Mouse (Mus musculus): ENCODE measurements around the gene Adgrg3. TPM values are rescaled to one million over a fixed set of nuclear protein-coding genes. Genes with fewer than 3 reads are reported as not detected.

Adgrg3 gene
- polyA plus RNA-seq, 1 experiment from 2014 or later = 2.7 TPM

DNA sequence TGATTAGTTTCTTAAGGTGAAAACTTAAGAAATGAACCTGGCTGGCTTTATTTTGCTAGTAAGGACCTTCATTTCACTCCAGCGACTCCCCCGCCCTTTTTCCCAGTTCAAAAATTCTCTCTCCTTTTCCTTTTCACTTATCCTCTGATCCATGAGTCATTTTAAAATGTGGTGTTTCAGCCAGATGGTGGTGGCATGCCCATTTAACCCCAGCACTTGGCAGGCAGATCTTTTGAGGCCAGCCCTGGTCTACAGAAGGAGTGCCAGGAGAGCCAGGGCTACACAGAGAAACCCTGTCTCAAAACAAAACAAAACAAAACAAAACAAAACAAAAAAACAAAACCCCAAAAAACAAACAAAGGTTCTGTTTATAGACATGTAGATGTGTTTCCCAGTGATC, 47.0 kb downstream of the Adgrg3 start:
- no peak overlapping the region for H3K27ac ChIP-seq (replicated peaks; ENCODE audit: low read depth, low read length)
- no peak overlapping the region for H3K9ac ChIP-seq (ENCODE audit: low read length)
- no peak overlapping the region for H3K4me2 ChIP-seq (ENCODE audit: low read depth, severe bottlenecking)
- H3K27me3 ChIP-seq (ENCODE audit: control insufficient read depth, insufficient read depth, low read length) = no peaks in the 10 kb centered on the region
- ATAC-seq (ENCODE audit: insufficient number of reproducible peaks, low FRiP score, low TSS enrichment, low read depth) (no peak), DNase-seq (ENCODE audit: low spot score) (no peak)
- no peaks in the 10 kb centered on the region for H3K9me3 ChIP-seq (ENCODE audit: control insufficient read depth, low read length)
- H3K4me1 ChIP-seq (ENCODE audit: control insufficient read depth, insufficient read depth, low read length) = no peaks in the 10 kb centered on the region
- whole genome bisulfite sequencing = 89% methylated on average over 2 of the region's 2 CpGs
- no peak overlapping the region for H3K4me3 ChIP-seq (ENCODE audit: low read depth, low read length)
- H3K36me3 ChIP-seq (ENCODE audit: control insufficient read depth, insufficient read depth, low read length) = no peaks in the 10 kb centered on the region

DNA sequence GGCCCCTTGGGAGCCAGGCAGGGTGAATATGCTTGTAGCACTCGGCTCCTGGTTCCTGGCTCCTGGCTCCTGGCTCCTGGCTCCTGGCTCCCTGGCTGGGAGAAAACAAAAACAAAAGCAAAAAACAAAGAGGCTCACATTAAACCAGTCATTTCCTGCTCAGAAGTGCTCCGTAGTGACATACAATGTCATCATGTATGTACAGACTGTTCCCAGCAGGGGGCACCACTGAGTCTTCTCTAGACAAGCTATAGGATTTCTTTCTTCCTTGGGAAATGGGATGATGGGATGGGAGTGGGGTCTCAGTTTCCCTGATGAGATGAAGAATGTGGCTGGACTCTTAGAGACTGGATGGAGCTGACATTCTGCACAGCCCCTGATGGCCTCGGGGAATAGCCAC, 50.1 kb downstream of the Adgrg3 start:
- Histone ChIP-seq H3K9me3 (ENCODE audit: control insufficient read depth, low read length) (no peaks in the 10 kb centered on the region), H3K4me1 (ENCODE audit: control insufficient read depth, insufficient read depth, low read length) (no peaks in the 10 kb centered on the region), H3K9ac (ENCODE audit: low read length) (no peak overlapping the region), H3K4me3 (ENCODE audit: low read depth, low read length) (no peak overlapping the region), H3K27me3 (ENCODE audit: control insufficient read depth, insufficient read depth, low read length) (no peaks in the 10 kb centered on the region), H3K36me3 (ENCODE audit: control insufficient read depth, insufficient read depth, low read length) (no peaks in the 10 kb centered on the region), H3K27ac (replicated peaks; ENCODE audit: low read depth, low read length) (no peak overlapping the region), H3K4me2 (ENCODE audit: low read depth, severe bottlenecking) (no peak overlapping the region)
- WGBS = 54% methylated on average over 3 of the region's 3 CpGs
- no peak for ATAC-seq (ENCODE audit: insufficient number of reproducible peaks, low FRiP score, low TSS enrichment, low read depth)
- peak; percentile 64 for DNase-seq (ENCODE audit: low spot score)

DNA sequence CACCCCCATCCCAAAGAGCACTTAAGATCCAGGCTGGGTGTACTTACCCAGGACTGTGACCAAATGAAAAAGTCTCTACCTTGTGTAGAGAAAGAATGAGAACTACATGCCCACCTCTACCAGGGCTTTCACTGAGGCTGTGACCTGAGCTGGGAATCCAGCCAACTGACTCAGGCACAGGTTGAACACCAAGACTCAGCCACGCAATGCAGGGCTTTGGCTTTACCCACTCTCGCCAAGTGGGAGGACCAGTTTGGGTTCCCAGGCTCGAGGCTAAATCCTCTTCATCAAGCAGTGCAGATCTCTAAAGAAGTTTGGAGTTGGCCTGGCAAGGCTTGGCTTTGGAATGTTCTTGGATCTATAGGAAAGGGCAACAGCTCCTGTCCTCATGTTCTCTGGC, 58.0 kb downstream of the Adgrg3 start:
- Histone ChIP-seq H3K4me1 (ENCODE audit: control insufficient read depth, insufficient read depth, low read length) (no peaks in the 10 kb centered on the region), H3K4me2 (ENCODE audit: low read depth, severe bottlenecking) (no peak overlapping the region), H3K36me3 (ENCODE audit: control insufficient read depth, insufficient read depth, low read length) (no peaks in the 10 kb centered on the region), H3K9me3 (ENCODE audit: control insufficient read depth, low read length) (no peaks in the 10 kb centered on the region), H3K9ac (ENCODE audit: low read length) (no peak overlapping the region), H3K27me3 (ENCODE audit: control insufficient read depth, insufficient read depth, low read length) (no peaks in the 10 kb centered on the region), H3K27ac (replicated peaks; ENCODE audit: low read depth, low read length) (no peak overlapping the region), H3K4me3 (ENCODE audit: low read depth, low read length) (no peak overlapping the region)
- DNase-seq (ENCODE audit: low spot score) = no peak
- ATAC-seq (ENCODE audit: insufficient number of reproducible peaks, low FRiP score, low TSS enrichment, low read depth) = no peak
- WGBS = 66% methylated on average over 3 of the region's 3 CpGs

DNA sequence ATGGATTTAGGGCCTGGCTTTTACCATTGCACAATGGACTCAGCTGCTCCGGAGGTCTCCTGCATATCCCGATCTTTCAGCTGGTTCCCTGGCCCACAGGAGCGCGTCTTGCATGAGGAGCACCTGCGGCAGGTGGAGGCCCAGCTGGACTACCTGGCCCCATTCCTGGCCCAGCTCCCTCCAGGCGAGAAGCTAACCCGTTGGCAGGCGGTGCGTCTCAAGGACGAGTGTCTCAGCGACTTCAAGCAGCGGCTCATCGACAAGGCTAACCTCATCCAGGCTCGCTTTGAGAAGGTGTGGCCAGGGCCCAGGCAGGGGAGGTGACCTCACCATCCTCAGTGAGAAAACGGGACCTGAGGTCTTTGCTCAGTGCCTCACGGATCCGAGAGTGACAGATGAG, 58.7 kb downstream of the Adgrg3 start:
- Histone ChIP-seq H3K4me3 (ENCODE audit: low read depth, low read length) (no peak overlapping the region), H3K9me3 (ENCODE audit: control insufficient read depth, low read length) (no peaks in the 10 kb centered on the region), H3K4me2 (ENCODE audit: low read depth, severe bottlenecking) (no peak overlapping the region), H3K27me3 (ENCODE audit: control insufficient read depth, insufficient read depth, low read length) (no peaks in the 10 kb centered on the region), H3K27ac (replicated peaks; ENCODE audit: low read depth, low read length) (no peak overlapping the region), H3K9ac (ENCODE audit: low read length) (no peak overlapping the region), H3K4me1 (ENCODE audit: control insufficient read depth, insufficient read depth, low read length) (no peaks in the 10 kb centered on the region), H3K36me3 (ENCODE audit: control insufficient read depth, insufficient read depth, low read length) (no peaks in the 10 kb centered on the region)
- WGBS = 81% methylated on average over 17 of the region's 17 CpGs
- DNase-seq (ENCODE audit: low spot score) = no peak
- ATAC-seq (ENCODE audit: insufficient number of reproducible peaks, low FRiP score, low TSS enrichment, low read depth) = no peak

DNA sequence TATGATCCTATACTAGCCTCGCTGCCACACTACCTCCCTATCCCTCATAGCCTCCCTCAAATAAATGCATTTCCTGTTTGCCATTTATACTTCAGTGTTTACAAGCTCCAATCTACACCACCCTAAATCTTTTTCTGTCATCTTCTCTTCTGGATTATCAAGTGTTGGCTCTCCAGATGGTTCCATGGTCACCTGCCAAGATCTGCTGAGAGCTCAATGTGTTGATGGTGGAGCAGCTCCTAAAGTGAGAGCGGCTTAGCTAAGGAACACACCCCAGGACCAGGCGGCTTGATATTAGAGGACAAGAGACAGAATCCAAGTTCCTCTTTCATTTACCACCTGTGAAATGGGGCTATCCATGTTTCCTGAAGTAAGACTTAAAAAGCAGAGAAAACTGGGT, 60.6 kb downstream of the Adgrg3 start:
- ATAC-seq (ENCODE audit: insufficient number of reproducible peaks, low FRiP score, low TSS enrichment, low read depth) = no peak
- H3K9ac ChIP-seq (ENCODE audit: low read length) = no peak overlapping the region
- no peaks in the 10 kb centered on the region for H3K9me3 ChIP-seq (ENCODE audit: control insufficient read depth, low read length)
- 84% methylated on average over 3 of the region's 3 CpGs for WGBS
- H3K4me3 ChIP-seq (ENCODE audit: low read depth, low read length) = no peak overlapping the region
- H3K27me3 ChIP-seq (ENCODE audit: control insufficient read depth, insufficient read depth, low read length) = no peaks in the 10 kb centered on the region
- H3K4me1 ChIP-seq (ENCODE audit: control insufficient read depth, insufficient read depth, low read length) = peaks cover 7% of the 10 kb centered on the region; the same call in 1 of the 2 replicates
- DNase-seq (ENCODE audit: low spot score) = no peak
- H3K36me3 ChIP-seq (ENCODE audit: control insufficient read depth, insufficient read depth, low read length) = no peaks in the 10 kb centered on the region
- H3K4me2 ChIP-seq (ENCODE audit: low read depth, severe bottlenecking) = no peak overlapping the region
- H3K27ac ChIP-seq (replicated peaks; ENCODE audit: low read depth, low read length) = no peak overlapping the region

DNA sequence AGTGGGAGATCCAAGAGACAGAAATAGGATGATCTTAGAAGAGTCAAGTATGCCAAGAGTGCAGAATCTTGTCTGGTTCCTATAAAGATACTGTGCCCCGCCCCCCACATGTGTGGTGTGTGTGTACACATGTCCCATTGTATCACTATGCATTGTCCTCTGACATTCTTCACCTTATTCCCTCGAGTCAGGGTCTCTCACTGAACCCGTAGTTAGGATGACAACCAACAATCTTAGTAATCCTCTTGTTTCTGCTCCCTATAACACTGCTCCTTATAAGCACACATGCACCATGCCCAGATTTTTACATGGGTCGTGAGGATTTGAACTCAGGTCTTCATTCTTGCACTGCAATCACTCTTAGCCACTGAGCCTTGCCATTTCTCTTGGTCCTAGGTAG, 61.8 kb downstream of the Adgrg3 start:
- Histone ChIP-seq H3K36me3 (ENCODE audit: control insufficient read depth, insufficient read depth, low read length) (no peaks in the 10 kb centered on the region), H3K9me3 (ENCODE audit: control insufficient read depth, low read length) (no peaks in the 10 kb centered on the region), H3K9ac (ENCODE audit: low read length) (no peak overlapping the region), H3K4me3 (ENCODE audit: low read depth, low read length) (no peak overlapping the region), H3K27me3 (ENCODE audit: control insufficient read depth, insufficient read depth, low read length) (no peaks in the 10 kb centered on the region), H3K4me2 (ENCODE audit: low read depth, severe bottlenecking) (no peak overlapping the region), H3K27ac (replicated peaks; ENCODE audit: low read depth, low read length) (no peak overlapping the region), H3K4me1 (ENCODE audit: control insufficient read depth, insufficient read depth, low read length) (peaks cover 7% of the 10 kb centered on the region; the same call in 1 of the 2 replicates)
- WGBS = 83% methylated on average over 4 of the region's 4 CpGs
- ATAC-seq (ENCODE audit: insufficient number of reproducible peaks, low FRiP score, low TSS enrichment, low read depth) (no peak), DNase-seq (ENCODE audit: low spot score) (no peak)

DNA sequence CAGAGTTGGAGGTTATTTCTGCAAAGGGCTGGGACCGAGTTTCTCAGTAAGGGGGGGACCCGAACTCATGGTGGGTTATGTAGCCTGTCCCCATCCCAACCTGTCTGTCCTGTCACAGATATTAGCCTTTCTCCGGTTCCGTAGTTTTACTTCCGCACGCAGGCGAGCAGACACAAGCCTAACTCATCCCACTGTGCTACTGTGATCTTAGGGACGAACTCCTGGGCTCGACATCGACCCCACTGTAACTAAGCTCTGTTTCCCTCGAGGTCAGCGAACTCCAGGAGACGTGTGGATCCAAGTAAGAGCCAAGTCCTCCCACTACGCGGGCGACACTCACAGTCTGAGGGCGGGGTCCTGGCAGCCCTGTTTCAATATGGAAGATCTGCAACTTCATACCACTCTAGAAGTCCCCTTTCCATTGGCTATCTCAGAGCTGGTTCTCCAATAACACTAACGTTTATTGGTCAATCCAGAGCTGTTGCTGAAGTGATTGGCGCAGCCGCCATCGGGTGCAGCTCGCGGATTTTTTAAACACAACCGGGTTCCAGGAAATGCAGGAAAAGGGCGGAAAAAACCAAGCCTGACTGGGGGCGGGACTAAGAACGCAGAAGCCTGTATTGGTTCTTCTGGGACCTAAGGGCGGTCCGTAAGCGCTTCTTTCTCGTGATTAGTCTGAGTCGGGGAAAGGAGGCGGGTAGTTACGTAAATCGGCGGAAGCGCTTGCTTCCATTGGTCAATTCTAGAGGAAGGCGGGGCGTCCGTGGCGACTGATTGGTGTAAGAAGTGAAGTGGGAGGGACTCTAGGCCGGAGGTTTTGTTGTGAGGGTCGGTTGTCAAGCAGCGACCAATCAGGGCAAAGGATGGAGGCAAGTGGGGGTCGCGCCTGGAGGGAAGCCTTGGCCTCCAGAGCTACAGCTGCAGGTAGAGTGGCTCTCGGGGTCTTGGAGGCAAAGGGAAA, 63.2 kb downstream of the Adgrg3 start, which contains the start of gene Katnb1:
TSS of gene Katnb1 (plus strand) at position 806 of the 961 bp plus-strand sequence.
- ATAC-seq (ENCODE audit: insufficient number of reproducible peaks, low FRiP score, low TSS enrichment, low read depth) (peak; percentile 98), DNase-seq (ENCODE audit: low spot score) (peak; percentile 98)
- H3K27ac ChIP-seq (replicated peaks; ENCODE audit: low read depth, low read length) = peak within 1 kb of the TSS; percentile 65; the same call in 1 of the 2 replicates
- peaks cover 7% of the 10 kb centered on the region; the same call in 1 of the 2 replicates for H3K4me1 ChIP-seq (ENCODE audit: control insufficient read depth, insufficient read depth, low read length)
- WGBS = under 1% methylated on average over 47 of the region's 47 CpGs
- peak within 1 kb of the TSS; percentile 78 for H3K4me3 ChIP-seq (ENCODE audit: low read depth, low read length)
- peak within 1 kb of the TSS; percentile 81 for H3K9ac ChIP-seq (ENCODE audit: low read length)
- H3K4me2 ChIP-seq (ENCODE audit: low read depth, severe bottlenecking) = peak within 1 kb of the TSS; percentile 88
- H3K36me3 ChIP-seq (ENCODE audit: control insufficient read depth, insufficient read depth, low read length) = no peaks in the 10 kb centered on the region
- no peaks in the 10 kb centered on the region for H3K9me3 ChIP-seq (ENCODE audit: control insufficient read depth, low read length)
- H3K27me3 ChIP-seq (ENCODE audit: control insufficient read depth, insufficient read depth, low read length) = no peaks in the 10 kb centered on the region

DNA sequence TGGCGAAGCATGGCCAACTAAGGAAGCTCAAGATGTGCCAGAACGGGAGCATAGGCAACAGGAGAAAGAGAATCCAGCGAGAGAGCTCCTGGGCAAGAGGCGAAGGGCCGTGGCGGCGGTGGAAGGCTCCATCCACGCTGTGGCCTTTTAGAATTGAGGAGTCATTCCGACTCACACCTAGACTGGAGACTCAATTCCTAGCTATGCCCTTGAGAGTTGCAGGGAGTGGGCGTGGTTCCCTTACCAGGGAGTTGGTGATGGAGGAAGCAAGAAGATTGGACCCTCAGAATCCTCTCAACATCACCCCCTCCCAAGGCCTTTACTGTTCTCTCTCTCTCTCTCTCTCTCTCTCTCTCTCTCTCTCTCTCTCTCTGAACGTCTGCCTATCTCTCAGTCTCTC, 64.2 kb downstream of the Adgrg3 start:
- WGBS = 12% methylated on average over 11 of the region's 11 CpGs
- H3K27me3 ChIP-seq (ENCODE audit: control insufficient read depth, insufficient read depth, low read length) = no peaks in the 10 kb centered on the region
- H3K4me1 ChIP-seq (ENCODE audit: control insufficient read depth, insufficient read depth, low read length) = peaks cover 7% of the 10 kb centered on the region; the same call in 1 of the 2 replicates
- H3K4me2 ChIP-seq (ENCODE audit: low read depth, severe bottlenecking) = peak overlapping the region; percentile 88
- H3K9ac ChIP-seq (ENCODE audit: low read length) = peak overlapping the region; percentile 81
- no peaks in the 10 kb centered on the region for H3K9me3 ChIP-seq (ENCODE audit: control insufficient read depth, low read length)
- peak overlapping the region; percentile 65; the same call in 1 of the 2 replicates for H3K27ac ChIP-seq (replicated peaks; ENCODE audit: low read depth, low read length)
- H3K4me3 ChIP-seq (ENCODE audit: low read depth, low read length) = peak overlapping the region; percentile 78
- no peaks in the 10 kb centered on the region for H3K36me3 ChIP-seq (ENCODE audit: control insufficient read depth, insufficient read depth, low read length)
- ATAC-seq (ENCODE audit: insufficient number of reproducible peaks, low FRiP score, low TSS enrichment, low read depth) = no peak
- DNase-seq (ENCODE audit: low spot score) = peak; percentile 22

Measured in limb, embryonic 11.5 days (tissue).